Mouse (Mus musculus): Measurements from ENCODE around the gene Igfl3. TPM values are rescaled to one million over a fixed set of nuclear protein-coding genes. Genes with fewer than 3 reads are reported as not detected.

Gene Igfl3
- total RNA-seq (2021) = not detected in 2 replicates
- long read RNA-seq = 0 reads

DNA sequence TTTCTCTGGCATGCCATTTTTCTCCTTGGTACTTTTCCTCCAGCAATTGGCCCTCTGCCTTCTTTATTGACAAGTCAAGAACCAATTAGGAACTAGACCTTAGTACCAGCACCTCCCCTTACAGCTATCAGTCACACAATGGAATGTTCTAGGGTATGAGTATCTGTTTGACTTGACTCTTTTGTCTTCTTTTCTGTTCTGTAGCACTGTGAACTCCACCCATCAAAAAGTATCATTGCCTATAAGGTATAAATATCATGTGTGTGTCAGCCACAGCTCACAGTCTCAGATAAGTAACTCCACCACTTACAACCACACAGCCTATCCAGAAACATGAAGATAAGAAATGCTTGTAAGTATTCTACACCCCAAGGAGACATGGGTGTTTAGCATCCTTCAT lies at the start of gene Igfl3:
Gene Igfl3 (plus strand): TSS at position 301 of the 400 bp plus-strand sequence.
- DNase-seq = no peak

DNA sequence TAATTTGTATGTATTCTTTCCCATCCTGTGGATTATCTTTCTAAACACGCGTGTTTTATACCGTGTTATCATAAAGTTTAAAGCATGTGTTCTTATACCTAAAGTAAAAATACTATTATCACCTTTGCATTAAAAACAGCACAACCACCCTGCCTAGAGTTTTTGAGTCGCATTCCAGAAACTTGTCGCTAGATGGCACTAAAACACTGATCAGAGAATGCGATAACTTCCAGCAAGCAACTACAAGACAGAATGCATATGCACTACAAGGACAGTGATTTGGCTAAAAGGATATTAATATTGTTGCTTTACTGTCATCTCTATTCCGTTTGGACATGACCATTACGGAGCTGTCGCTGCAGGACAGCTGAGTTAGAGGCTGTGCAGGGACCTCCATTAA lies 34.6 kb downstream of the Igfl3 start:
- DNase-seq = no peak

DNA sequence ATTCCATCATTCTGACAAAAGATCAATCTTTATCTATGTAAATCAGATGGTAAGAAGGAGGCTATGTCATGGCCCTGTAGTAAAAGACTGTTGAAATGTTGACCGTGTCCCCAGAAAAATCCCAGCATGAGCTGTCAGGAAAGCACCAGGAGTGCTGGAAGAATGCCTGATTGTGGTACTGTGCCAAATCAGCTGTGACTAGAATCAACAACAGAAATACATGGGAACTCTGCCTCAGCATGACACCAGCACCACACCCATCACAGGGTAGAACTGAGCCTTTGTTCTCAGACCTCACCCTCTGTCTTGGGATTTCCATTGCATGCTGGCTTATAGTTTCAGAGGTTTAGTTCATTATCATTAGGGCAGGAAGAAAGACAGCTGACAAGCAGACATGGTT lies 38.4 kb downstream of the Igfl3 start:
- DNase-seq = no peak

Other genes with a start within 250 kb of the Igfl3 start
- gene Ceacam11, start 204.4 kb upstream of the Igfl3 start, total RNA-seq (2021) = not detected in 2 replicates
- not detected in 2 replicates for gene Ceacam13, start 166.6 kb upstream of the Igfl3 start, total RNA-seq (2021)
- gene Ceacam12, start 110.6 kb upstream of the Igfl3 start, total RNA-seq (2021) = not detected in 2 replicates
- not detected in 2 replicates for gene Mill1, start 68.9 kb downstream of the Igfl3 start, total RNA-seq (2021)
- not detected in 2 replicates for gene Psg18, start 178.5 kb downstream of the Igfl3 start, total RNA-seq (2021)

Measured in adrenal gland, postnatal 25 days (tissue).